ENCODE assay signal across 9 mouse cellular contexts in genomic region chr11:5877421-5877820, GRCm38 (mm10). TPM values are rescaled to one million over a fixed set of nuclear protein-coding genes. Genes with fewer than 3 reads are reported as not detected.
A peak's percentile ranks its signal among the peaks of the same experiment; 100 is the strongest.
DNase-seq lines count a peak whose midpoint lies in the region; ATAC-seq lines count a peak whose summit lies in the region.
"Had no signal": no experiment of that assay in that cellular context is flagged by ENCODE, and none has a peak within 500 bp of the region (broad histone marks: within the 10 kb centered on the region; RNA-seq: fewer than 3 reads in every experiment).

No protein-coding gene starts in this region.

- peak overlapping the region; percentile 70 for H3K9ac ChIP-seq in limb, embryonic 12.5 days (replicated peaks)
- H3K9ac ChIP-seq in stomach, embryonic 14.5 days (replicated peaks; ENCODE audit: low read depth, low read length) = peak overlapping the region; percentile 58

- no peak overlapping the region; the same call in 1 of the 2 replicates for H3K27ac ChIP-seq in limb, embryonic 12.5 days
- no peak overlapping the region for H3K27ac ChIP-seq in stomach, embryonic 14.5 days (ENCODE audit: low read length)

- H3K9me3 ChIP-seq in megakaryocyte, embryonic 14.5 days = no peaks in the 10 kb centered on the region
- H3K9me3 ChIP-seq in limb, embryonic 12.5 days = no peaks in the 10 kb centered on the region
- H3K9me3 ChIP-seq in stomach, embryonic 14.5 days (ENCODE audit: control insufficient read depth, low read depth, low read length) = no peaks in the 10 kb centered on the region

- peaks cover 44% of the 10 kb centered on the region for H3K36me3 ChIP-seq in megakaryocyte, embryonic 14.5 days (replicated peaks; ENCODE audit: low read length)
- H3K36me3 ChIP-seq in limb, embryonic 12.5 days = peaks cover 42% of the 10 kb centered on the region
- peaks cover 29% of the 10 kb centered on the region; the same call in 1 of the 2 replicates for H3K36me3 ChIP-seq in stomach, embryonic 14.5 days (ENCODE audit: control insufficient read depth, insufficient read depth, low read length)

- H3K4me2 ChIP-seq in limb, embryonic 12.5 days = peak overlapping the region; percentile 77
- peak overlapping the region; percentile 75 for H3K4me2 ChIP-seq in stomach, embryonic 14.5 days (replicated peaks; ENCODE audit: low read depth, low read length)

- WGBS in limb, embryonic 12.5 days = 6% methylated on average over 5 of the region's 5 CpGs
- 4% methylated on average over 5 of the region's 5 CpGs for WGBS in stomach, embryonic 14.5 days

- no peak for ATAC-seq in megakaryocyte, adult 5-6 weeks (ENCODE audit: poor library complexity, severe bottlenecking)
- ATAC-seq in limb, embryonic 12.5 days (ENCODE audit: insufficient number of reproducible peaks, insufficient read depth, low FRiP score, low TSS enrichment, low read depth) = no peak
- no peak for ATAC-seq in stomach, embryonic 14.5 days (ENCODE audit: insufficient number of reproducible peaks, insufficient read depth, low FRiP score, low read depth)

- peaks cover 42% of the 10 kb centered on the region for H3K4me1 ChIP-seq in megakaryocyte, embryonic 14.5 days
- H3K4me1 ChIP-seq in limb, embryonic 12.5 days (replicated peaks) = peaks cover 16% of the 10 kb centered on the region
- peaks cover 13% of the 10 kb centered on the region for H3K4me1 ChIP-seq in stomach, embryonic 14.5 days (ENCODE audit: control insufficient read depth, insufficient read depth, low read length)

- no peaks in the 10 kb centered on the region for H3K27me3 ChIP-seq in megakaryocyte, embryonic 14.5 days (replicated peaks)
- H3K27me3 ChIP-seq in limb, embryonic 12.5 days = no peaks in the 10 kb centered on the region
- no peaks in the 10 kb centered on the region for H3K27me3 ChIP-seq in stomach, embryonic 14.5 days (ENCODE audit: control insufficient read depth, insufficient read depth, low read length)

- H3K4me3 ChIP-seq in megakaryocyte, embryonic 14.5 days (replicated peaks) = peak overlapping the region; percentile 96
- peak overlapping the region; percentile 66 for H3K4me3 ChIP-seq in limb, embryonic 12.5 days (replicated peaks)
- peak overlapping the region; percentile 53 for H3K4me3 ChIP-seq in stomach, embryonic 14.5 days (ENCODE audit: low read depth, low read length)

- DNase-seq in cerebellum, adult 11-12 months = peak; percentile 22
- DNase-seq in cerebellum, postnatal 4 days (ENCODE audit: low spot score in 2 of 2) = no peak
- no peak for DNase-seq in c-Kit-positive CD71-positive TER-119-positive erythroid progenitor cells, embryonic 14.5 days (ENCODE audit: low spot score)
- no peak for DNase-seq in frontal cortex, postnatal 25 days (ENCODE audit: low spot score in 2 of 2)

RNA-seq across cellular contexts. Expression of gene Pold2, which starts 0.7 kb away (rescaled TPM):
- 155 and 509 TPM in 2 replicates for polyA plus RNA-seq in megakaryocyte, embryonic 14.5 days (2012; ENCODE audit: insufficient read depth, low replicate concordance)
- total RNA-seq in megakaryocyte, adult 5-6 weeks (2015) = 23.8 and 31.6 TPM in 2 replicates
- 19.0 and 29.3 TPM in 2 replicates for total RNA-seq in megakaryocyte, adult 5-6 weeks (2017)
- polyA plus RNA-seq in limb, embryonic 12.5 days (2016; fragmentation: Nextera tagmentation; extraction: Ambion mirVana) = 127 and 129 TPM in 2 replicates
- polyA plus RNA-seq in stomach, embryonic 14.5 days (2014; fragmentation: Nextera tagmentation; extraction: Ambion mirVana) = 101 and 112 TPM in 2 replicates

RNA-seq across cellular contexts. Expression of gene Aebp1, which starts 15.7 kb away (rescaled TPM):
- polyA plus RNA-seq in megakaryocyte, embryonic 14.5 days (2012; ENCODE audit: insufficient read depth, low replicate concordance) = 0.15 TPM in 1 of 2 replicates, not detected in the other
- not detected in 2 replicates for total RNA-seq in megakaryocyte, adult 5-6 weeks (2015)
- total RNA-seq in megakaryocyte, adult 5-6 weeks (2017) = 0.11 and 0.12 TPM in 2 replicates
- 12.5 and 15.2 TPM in 2 replicates for polyA plus RNA-seq in limb, embryonic 12.5 days (2016; fragmentation: Nextera tagmentation; extraction: Ambion mirVana)
- 29.2 and 30.3 TPM in 2 replicates for polyA plus RNA-seq in stomach, embryonic 14.5 days (2014; fragmentation: Nextera tagmentation; extraction: Ambion mirVana)
- total RNA-seq: common myeloid progenitor, adult 5-6 weeks had no signal

RNA-seq across cellular contexts. Expression of gene Myl7, which starts 21.2 kb away (rescaled TPM):
- polyA plus RNA-seq in megakaryocyte, embryonic 14.5 days (2012; ENCODE audit: insufficient read depth, low replicate concordance) = not detected in 2 replicates
- not detected in 2 replicates for total RNA-seq in megakaryocyte, adult 5-6 weeks (2015)
- not detected in 2 replicates for total RNA-seq in megakaryocyte, adult 5-6 weeks (2017)
- 1.3 and 2.4 TPM in 2 replicates for polyA plus RNA-seq in limb, embryonic 12.5 days (2016; fragmentation: Nextera tagmentation; extraction: Ambion mirVana)
- polyA plus RNA-seq in stomach, embryonic 14.5 days (2014; fragmentation: Nextera tagmentation; extraction: Ambion mirVana) = 4.9 and 8.4 TPM in 2 replicates
- total RNA-seq: common myeloid progenitor, adult 5-6 weeks had no signal

RNA-seq across cellular contexts. Expression of gene Polm, which starts 39.6 kb away (rescaled TPM):
- 2.3 and 4.2 TPM in 2 replicates for polyA plus RNA-seq in megakaryocyte, embryonic 14.5 days (2012; ENCODE audit: insufficient read depth, low replicate concordance)
- total RNA-seq in megakaryocyte, adult 5-6 weeks (2015) = 10.4 and 10.7 TPM in 2 replicates
- total RNA-seq in megakaryocyte, adult 5-6 weeks (2017) = 6.0 and 8.8 TPM in 2 replicates
- 9.0 and 10.0 TPM in 2 replicates for polyA plus RNA-seq in limb, embryonic 12.5 days (2016; fragmentation: Nextera tagmentation; extraction: Ambion mirVana)
- polyA plus RNA-seq in stomach, embryonic 14.5 days (2014; fragmentation: Nextera tagmentation; extraction: Ambion mirVana) = 8.4 and 10.3 TPM in 2 replicates

Comparison
In these comparisons a context has a peak if more than half of its experiments do, and no peak if none do; other contexts are left out.
1. RNA of gene Aebp1, which starts 15.7 kb away (polyA plus RNA-seq): 29.2 to 30.3 TPM in stomach, embryonic 14.5 days and 12.5 to 15.2 TPM in limb, embryonic 12.5 days; 0.15 TPM in megakaryocyte, embryonic 14.5 days; every median in the first group is over 10 times any median in the second.
2. Peak in every context shown above with its lines, with median percentiles within 50 percentile points of each other: H3K4me3 ChIP-seq.